Mouse (Mus musculus) lung, embryonic 14.5 days (tissue): ENCODE results near the gene Dmrtc2. TPM values are rescaled to one million over a fixed set of nuclear protein-coding genes. Genes with fewer than 3 reads are reported as not detected.

Experiments
- ATAC-seq: fragments of 200-750 bp; cut with Nextera tagmentation; 2 replicates; pipeline ENCODE4 v1.8.0; 2017; ENCODE audit warnings: mild to moderate bottlenecking, moderate TSS enrichment, moderate library complexity; ENCODE audit not compliant: insufficient read depth
- DNase-seq: peaks from one replicate; pipeline ENCODE4 v3.0.0-alpha.2; 2015
- H3K27ac ChIP-seq: fragments of 300-500 bp; sonication (generic); 2 replicates; pipeline ENCODE4 v1.5.1; 2014; ENCODE audit warnings: low read depth, mild to moderate bottlenecking, moderate library complexity
- H3K27me3 ChIP-seq: fragments of 300-500 bp; sonication (generic); 2 replicates; pipeline ENCODE4 v1.6.1; 2014; ENCODE audit warnings: low read length, control low read depth; ENCODE audit not compliant: insufficient read depth
- H3K36me3 ChIP-seq: fragments of 300-500 bp; sonication (generic); 2 replicates; pipeline ENCODE4 v1.6.1; 2014; ENCODE audit warnings: control low read depth; ENCODE audit not compliant: insufficient read depth
- H3K4me1 ChIP-seq: fragments of 300-500 bp; sonication (generic); 2 replicates; pipeline ENCODE4 v1.6.1; 2014; ENCODE audit warnings: antibody characterized with exemption, control low read depth; ENCODE audit not compliant: insufficient read depth
- H3K4me2 ChIP-seq: fragments of 300-500 bp; sonication (generic); 2 replicates; pipeline ENCODE4 v1.6.1; 2014; ENCODE audit warnings: mild to moderate bottlenecking
- H3K4me3 ChIP-seq: fragments of 300-500 bp; sonication (generic); 2 replicates; pipeline ENCODE4 v1.5.1; 2014; ENCODE audit warnings: low read depth, low read length
- H3K9ac ChIP-seq: fragments of 300-500 bp; sonication (generic); 2 replicates; pipeline ENCODE4 v1.6.1; 2014
- H3K9me3 ChIP-seq: fragments of 300-500 bp; sonication (generic); 2 replicates; pipeline ENCODE4 v1.6.1; 2016; ENCODE audit warnings: low read depth, low read length, control low read depth
- CTCF ChIP-seq: IDR thresholded peaks from 2 replicates; pipeline ENCODE4 v1.5.1; 2016; ENCODE audit warnings: antibody characterized with exemption, low read depth
- WGBS: fragments of 180-500 bp; shearing (Covaris S2); extraction: QIAGEN DNeasy Blood & Tissue Kit; methylation state at CpG from one replicate; pipeline ENCODE4 v1.1.7; 2014; 5-methylcytosine and 5-hydroxymethylcytosine counted together
- polyA plus RNA-seq: library from polyadenylated mRNA; unstranded; fragments of >200 nt; fragmentation: Nextera tagmentation; extraction: Ambion mirVana; gene quantifications from 2 replicates; pipeline ENCODE4 v1.2.1, GENCODE M21; 2014

Dmrtc2 gene
- polyA plus RNA-seq, 1 experiment from 2014 or later, result not detected

- H3K36me3 ChIP-seq, result no peaks in the 10 kb centered on the region
- TF ChIP-seq CTCF, result no peak
- H3K4me1 ChIP-seq, result peaks cover 9% of the 10 kb centered on the region
- ATAC-seq (no peak), DNase-seq (no peak)
- H3K4me3 ChIP-seq, result no peak overlapping the region
- no peaks in the 10 kb centered on the region for H3K27me3 ChIP-seq
- no peak overlapping the region for H3K9ac ChIP-seq
- 45% methylated on average over 1 of the region's 1 CpGs for WGBS
- peak overlapping the region; percentile 87 for H3K4me2 ChIP-seq
- H3K9me3 ChIP-seq, result no peaks in the 10 kb centered on the region
- peak overlapping the region; percentile 85; the same call in 1 of the 2 replicates for H3K27ac ChIP-seq
Observed at GRCm38 (mm10) chr7:24901842-24902241, 32.0 kb downstream of the Dmrtc2 start.

GRCm38 (mm10) chr7:24902264-24902629 lies 32.4 kb downstream of the Dmrtc2 start:
- H3K27ac ChIP-seq, result peak overlapping the region; percentile 85
- H3K9me3 ChIP-seq, result no peaks in the 10 kb centered on the region
- WGBS, result 44% methylated on average over 2 of the region's 2 CpGs
- H3K9ac ChIP-seq, result peak overlapping the region; percentile 80
- no peaks in the 10 kb centered on the region for H3K36me3 ChIP-seq
- H3K4me3 ChIP-seq, result peak overlapping the region; percentile 60
- H3K27me3 ChIP-seq, result no peaks in the 10 kb centered on the region
- ATAC-seq (no peak), DNase-seq (no peak)
- H3K4me2 ChIP-seq, result peak overlapping the region; percentile 87
- peaks cover 9% of the 10 kb centered on the region for H3K4me1 ChIP-seq
- no peak for TF ChIP-seq CTCF

- Histone ChIP-seq H3K27ac (peak within 1 kb of the TSS; percentile 85), H3K27me3 (no peaks in the 10 kb centered on the region), H3K9me3 (no peaks in the 10 kb centered on the region), H3K4me3 (peak within 1 kb of the TSS; percentile 60), H3K4me1 (peaks cover 9% of the 10 kb centered on the region), H3K4me2 (peak within 1 kb of the TSS; percentile 87), H3K36me3 (no peaks in the 10 kb centered on the region), H3K9ac (peak within 1 kb of the TSS; percentile 80)
- WGBS, result 5% methylated on average over 54 of the region's 68 CpGs
- no peak for TF ChIP-seq CTCF
- ATAC-seq (no peak), DNase-seq (peak; percentile 74)
Observed at GRCm38 (mm10) chr7:24902630-24903443, 33.0 kb downstream of the Dmrtc2 start, which contains the start of gene Arhgef1. Gene Arhgef1 (plus strand): TSS chr7:24902912.

GRCm38 (mm10) chr7:24903444-24903825 lies 33.6 kb downstream of the Dmrtc2 start:
- peak; percentile 22 for DNase-seq

GRCm38 (mm10) chr7:24904070-24904483 lies 34.2 kb downstream of the Dmrtc2 start:
- H3K36me3 ChIP-seq, result peaks cover 10% of the 10 kb centered on the region
- WGBS, result under 1% methylated on average over 30 of the region's 30 CpGs
- no peaks in the 10 kb centered on the region for H3K27me3 ChIP-seq
- DNase-seq, result peak; percentile 99
- no peaks in the 10 kb centered on the region for H3K9me3 ChIP-seq
- H3K4me1 ChIP-seq, result peaks cover 9% of the 10 kb centered on the region
- ATAC-seq, result peak; percentile 97
- TF ChIP-seq CTCF, result peak; percentile 81
- peak overlapping the region; percentile 60 for H3K4me3 ChIP-seq
- H3K27ac ChIP-seq, result peak overlapping the region; percentile 81
- H3K9ac ChIP-seq, result peak overlapping the region; percentile 80
- peak overlapping the region; percentile 87 for H3K4me2 ChIP-seq

More at GRCm38 (mm10) chr7:24903444-24903825, 33.6 kb downstream of the Dmrtc2 start:
- Histone ChIP-seq H3K9me3 (no peaks in the 10 kb centered on the region), H3K4me1 (peaks cover 9% of the 10 kb centered on the region), H3K4me2 (peak overlapping the region; percentile 87), H3K27me3 (no peaks in the 10 kb centered on the region), H3K27ac (peak overlapping the region; percentile 85), H3K4me3 (peak overlapping the region; percentile 60), H3K36me3 (peaks cover 4% of the 10 kb centered on the region), H3K9ac (peak overlapping the region; percentile 80)
- WGBS, result 18% methylated on average over 10 of the region's 10 CpGs
- no peak for ATAC-seq
- TF ChIP-seq CTCF, result no peak

GRCm38 (mm10) chr7:24904936-24905335 lies 35.1 kb downstream of the Dmrtc2 start:
- ATAC-seq (no peak), DNase-seq (peak; percentile 84)
- peak; percentile 84 for TF ChIP-seq CTCF
- Histone ChIP-seq H3K4me3 (peak overlapping the region; percentile 60), H3K9ac (peak overlapping the region; percentile 74), H3K4me1 (peaks cover 9% of the 10 kb centered on the region), H3K27ac (peak overlapping the region; percentile 81; the same call in 1 of the 2 replicates), H3K9me3 (no peaks in the 10 kb centered on the region), H3K4me2 (peak overlapping the region; percentile 87), H3K27me3 (no peaks in the 10 kb centered on the region), H3K36me3 (peaks cover 18% of the 10 kb centered on the region)
- WGBS, result 8% methylated on average over 3 of the region's 3 CpGs

- H3K27me3 ChIP-seq, result no peaks in the 10 kb centered on the region
- peak overlapping the region; percentile 65; the same call in 1 of the 2 replicates for H3K27ac ChIP-seq
- ATAC-seq (no peak), DNase-seq (no peak)
- H3K36me3 ChIP-seq, result peaks cover 24% of the 10 kb centered on the region
- WGBS, result 22% methylated on average over 6 of the region's 6 CpGs
- H3K9me3 ChIP-seq, result no peaks in the 10 kb centered on the region
- peak overlapping the region; percentile 41 for H3K4me2 ChIP-seq
- no peak for TF ChIP-seq CTCF
- no peak overlapping the region for H3K4me3 ChIP-seq
- H3K4me1 ChIP-seq, result peaks cover 9% of the 10 kb centered on the region
- H3K9ac ChIP-seq, result peak overlapping the region; percentile 17; the same call in 1 of the 2 replicates
Observed at GRCm38 (mm10) chr7:24906551-24906950, 36.7 kb downstream of the Dmrtc2 start.
